Mouse (Mus musculus) thymus, postnatal 4 days (tissue): ENCODE results near the gene Cnnm2.
"Not testable (repeated sequence)": the region's sequence is repeated elsewhere in the genome, so short reads cannot be mapped to it uniquely, and the experiment has no call there.

Experiments
- DNase-seq: peaks from one replicate; pipeline ENCODE4 v3.0.0; 2021

Gene Cnnm2

GRCm38 (mm10) chr19:46760375-46761160, 828 bp upstream of the Cnnm2 start:
- DNase-seq, result peak; percentile 93

- DNase-seq, result no peak
Measured at GRCm38 (mm10) chr19:46761971-46762290, 535 bp downstream of the Cnnm2 start.

GRCm38 (mm10) chr19:46762291-46762991, 1.0 kb downstream of the Cnnm2 start:
- DNase-seq, result peak; percentile 61

GRCm38 (mm10) chr19:46762992-46763342, 1.6 kb downstream of the Cnnm2 start:
- peak; percentile 30 for DNase-seq

GRCm38 (mm10) chr19:46763356-46763755, 2.0 kb downstream of the Cnnm2 start:
- no peak for DNase-seq

GRCm38 (mm10) chr19:46763932-46764762, 2.8 kb downstream of the Cnnm2 start:
- DNase-seq, result no peak

- no peak for DNase-seq
Measured at GRCm38 (mm10) chr19:46764763-46765117, 3.3 kb downstream of the Cnnm2 start.

GRCm38 (mm10) chr19:46766125-46766524, 4.7 kb downstream of the Cnnm2 start:
- DNase-seq, result no peak

GRCm38 (mm10) chr19:46769759-46770158, 8.4 kb downstream of the Cnnm2 start:
- DNase-seq, result no peak

GRCm38 (mm10) chr19:46771801-46772200, 10.4 kb downstream of the Cnnm2 start:
- no peak for DNase-seq

- no peak for DNase-seq
Measured at GRCm38 (mm10) chr19:46776391-46776790, 15.0 kb downstream of the Cnnm2 start.

GRCm38 (mm10) chr19:46776850-46777249, 15.5 kb downstream of the Cnnm2 start:
- DNase-seq, result no peak

GRCm38 (mm10) chr19:46777928-46778680, 16.7 kb downstream of the Cnnm2 start:
- DNase-seq, result no peak

- not testable (repeated sequence) for DNase-seq
Measured at GRCm38 (mm10) chr19:46779130-46779529, 17.7 kb downstream of the Cnnm2 start.

- DNase-seq, result no peak
Measured at GRCm38 (mm10) chr19:46784038-46784437, 22.6 kb downstream of the Cnnm2 start.

GRCm38 (mm10) chr19:46784502-46784901, 23.1 kb downstream of the Cnnm2 start:
- no peak for DNase-seq

GRCm38 (mm10) chr19:46785633-46786032, 24.2 kb downstream of the Cnnm2 start:
- DNase-seq, result no peak

GRCm38 (mm10) chr19:46789782-46790181, 28.4 kb downstream of the Cnnm2 start:
- DNase-seq, result no peak

- no peak for DNase-seq
Measured at GRCm38 (mm10) chr19:46791360-46791759, 30.0 kb downstream of the Cnnm2 start.

- DNase-seq, result no peak
Measured at GRCm38 (mm10) chr19:46791921-46792320, 30.5 kb downstream of the Cnnm2 start.

- DNase-seq, result no peak
Measured at GRCm38 (mm10) chr19:46792480-46792879, 31.1 kb downstream of the Cnnm2 start.

- no peak for DNase-seq
Measured at GRCm38 (mm10) chr19:46794181-46794580, 32.8 kb downstream of the Cnnm2 start.
